Mouse (Mus musculus) frontal cortex, postnatal 36 days (tissue): ENCODE measurements around the gene Ipo13.

ENCODE experiments used
- DNase-seq, 2 experiments: peaks; one replicate each; pipeline ENCODE4 v3.0.0; 2022; ENCODE audit warnings: low spot score in 2 of 2

Ipo13 gene

DNA sequence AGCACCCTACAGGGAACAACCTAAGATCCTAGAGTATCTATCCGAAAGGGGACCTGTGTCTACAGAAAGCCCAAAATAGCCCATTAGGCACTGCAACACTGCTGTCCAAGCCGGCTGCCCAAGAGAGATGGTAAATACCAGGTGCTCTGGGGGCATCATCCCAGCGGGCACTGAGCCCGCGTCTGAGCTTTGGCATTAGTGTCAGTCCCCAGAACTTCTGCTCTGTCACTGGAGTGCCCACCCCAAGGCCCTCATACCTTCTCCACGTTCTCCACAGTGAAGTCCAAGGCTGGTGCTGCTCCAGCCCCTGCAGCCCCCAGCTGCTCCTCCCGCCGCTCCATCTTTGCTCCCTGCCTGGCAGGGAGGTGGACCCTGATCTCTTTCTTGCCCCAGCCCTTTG, 768 bp downstream of the Ipo13 start:
- DNase-seq, result no peak

DNA sequence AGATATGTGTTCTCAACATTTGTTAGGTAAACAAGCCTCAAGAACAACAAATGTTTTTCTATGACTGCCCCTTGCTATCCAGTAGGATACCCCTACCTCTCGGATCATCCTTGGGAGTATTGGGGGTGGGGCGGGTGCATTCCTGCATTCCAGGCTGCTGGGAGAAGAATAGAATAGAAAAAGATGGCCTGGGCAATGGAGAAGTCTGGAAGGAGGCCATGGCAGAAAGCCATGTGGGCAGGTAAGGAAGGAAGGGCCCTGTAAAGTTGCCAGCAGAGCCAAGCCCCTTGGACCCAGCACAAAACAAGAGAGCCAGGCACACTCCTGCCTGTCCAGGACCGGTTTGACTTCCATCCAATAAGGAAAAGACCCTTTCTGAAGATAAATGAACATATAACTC, 1.4 kb downstream of the Ipo13 start:
- DNase-seq, result no peak

DNA sequence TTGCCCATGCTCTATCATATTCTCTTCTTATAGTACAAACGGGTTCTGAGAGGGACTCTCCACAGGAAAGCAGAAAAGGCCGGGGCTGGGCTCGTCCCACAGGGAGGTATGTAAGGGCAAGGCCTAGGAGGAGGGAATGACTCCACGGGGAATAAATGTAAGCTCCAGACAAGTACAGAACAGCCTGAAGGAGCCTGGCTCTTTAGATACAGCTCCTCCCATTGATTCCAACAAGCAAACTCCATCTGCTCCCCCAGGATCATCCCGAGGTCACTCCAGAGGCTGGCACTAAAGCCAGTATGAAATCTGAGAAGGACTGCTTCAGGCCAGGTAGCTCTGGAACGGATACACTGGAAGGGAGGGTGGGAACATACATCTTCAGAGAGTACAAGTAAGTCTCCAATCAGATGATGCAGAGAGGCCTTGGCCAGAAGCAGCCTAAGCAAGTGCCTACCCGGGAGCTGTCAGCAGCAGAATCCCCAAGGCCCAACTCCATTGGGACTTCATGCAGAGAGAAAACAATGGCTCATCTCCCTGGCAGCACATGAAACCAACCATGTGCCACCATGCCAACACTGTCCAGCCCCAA, 2.0 kb downstream of the Ipo13 start:
- no peak for DNase-seq

DNA sequence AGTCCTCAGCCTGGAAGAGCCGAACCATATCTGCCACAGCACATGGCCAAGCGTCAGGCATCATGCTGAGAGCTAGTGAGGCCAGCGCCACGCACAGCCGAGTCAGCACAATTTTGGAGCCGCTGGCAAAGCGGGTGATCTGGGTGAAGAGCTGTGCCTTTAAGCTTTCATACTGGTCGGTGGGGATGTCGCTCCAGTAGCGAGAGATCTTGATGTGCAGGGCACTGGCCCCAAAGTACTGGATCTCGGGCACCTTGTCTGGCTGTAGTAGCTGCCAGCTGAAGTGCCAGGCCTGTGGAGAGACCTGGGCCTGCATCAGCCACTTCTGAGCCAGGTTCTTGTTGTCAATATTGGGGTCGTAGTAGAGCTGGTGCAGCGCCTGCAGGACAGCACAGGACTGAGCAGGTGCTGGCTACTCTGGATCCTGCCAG, 2.7 kb downstream of the Ipo13 start:
- DNase-seq, result no peak

DNA sequence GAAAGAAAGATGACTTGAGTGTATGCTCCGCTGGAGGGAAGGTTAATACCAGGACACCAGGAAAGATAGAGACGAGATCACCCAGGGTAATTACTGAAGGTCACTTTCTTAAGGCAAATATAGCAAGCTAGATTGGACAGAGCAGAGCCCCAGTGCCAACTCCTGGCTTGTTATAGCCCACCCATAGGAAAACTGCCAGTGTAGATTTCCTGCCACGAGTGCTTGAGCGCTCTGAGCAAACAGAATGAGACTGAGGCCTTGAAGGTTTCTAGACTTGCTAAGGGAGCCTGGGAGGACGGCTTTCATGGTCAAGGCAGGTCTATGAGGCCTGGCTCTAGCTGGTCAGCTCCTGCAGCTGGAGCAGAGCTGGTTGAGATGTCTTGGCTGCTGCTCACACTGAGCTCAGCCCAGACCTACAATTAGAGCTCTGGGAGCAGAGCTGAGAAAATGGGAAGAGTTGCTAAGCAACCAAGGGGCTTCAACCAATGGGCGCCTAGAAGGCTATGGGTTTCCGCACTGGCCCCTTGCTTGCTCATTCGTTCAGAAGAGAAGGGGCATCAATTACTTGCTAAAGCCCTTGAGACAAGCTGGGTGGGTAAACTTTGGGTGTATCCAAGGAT, 5.9 kb downstream of the Ipo13 start:
- peak in 1 of 2 experiments; percentile 52 for DNase-seq

DNA sequence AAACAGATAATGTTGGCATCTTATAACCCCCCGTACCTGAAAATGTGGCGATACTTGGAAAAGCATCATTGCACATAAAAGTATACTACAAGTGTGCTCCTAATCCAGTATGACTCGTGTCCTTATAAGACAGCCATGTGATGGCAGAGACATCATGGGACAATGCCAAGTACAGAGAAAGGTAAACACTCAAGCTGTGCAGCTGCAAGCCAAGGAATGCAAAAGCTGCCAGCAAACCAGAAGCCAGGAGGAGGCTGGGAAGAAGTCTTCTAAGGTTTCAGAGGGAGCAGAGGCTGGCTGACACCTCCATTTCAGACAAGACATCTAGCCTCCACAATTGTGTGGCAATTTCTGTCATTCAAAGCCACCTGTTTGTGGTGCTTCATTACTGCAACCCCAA, 8.6 kb downstream of the Ipo13 start:
- no peak for DNase-seq

DNA sequence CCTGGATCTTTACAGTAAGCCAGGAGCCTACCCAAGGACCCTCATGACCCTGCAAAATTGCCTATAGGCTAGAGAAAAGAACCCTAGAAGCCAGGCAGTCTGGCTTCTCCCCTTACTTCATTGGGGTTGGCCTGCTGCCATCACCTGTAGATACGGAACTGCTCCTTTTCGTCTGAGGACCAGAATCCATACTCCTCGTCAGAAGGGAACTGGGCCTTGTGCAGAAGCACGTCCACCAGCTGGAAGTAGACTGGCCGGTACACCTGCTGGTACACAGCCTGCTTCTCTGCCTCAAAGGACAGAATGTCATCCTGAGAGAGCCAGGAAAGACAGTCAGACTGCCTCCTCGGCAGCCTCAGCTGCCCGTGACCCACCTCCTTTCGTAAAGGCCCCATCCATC, 10.0 kb downstream of the Ipo13 start:
- DNase-seq, result no peak

DNA sequence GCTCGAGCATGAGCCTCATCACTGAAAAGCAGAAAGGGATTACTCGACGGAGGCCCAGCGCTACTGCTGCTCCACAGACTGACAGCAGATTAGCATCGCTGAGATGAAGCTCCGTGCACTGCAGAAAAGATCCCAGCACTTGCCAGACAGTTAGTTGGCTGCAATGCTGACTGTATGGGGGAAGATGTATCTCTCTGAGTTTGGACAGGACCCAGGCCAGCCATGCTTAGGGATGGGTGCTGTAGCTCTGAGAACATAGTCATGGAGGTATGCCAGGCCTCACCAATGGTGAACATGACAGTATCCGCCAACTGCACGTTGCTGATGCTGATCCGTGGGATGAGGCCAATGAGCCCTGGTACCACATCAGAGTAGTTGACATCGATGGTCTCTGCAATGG, 10.7 kb downstream of the Ipo13 start:
- DNase-seq, result peak in 1 of 2 experiments; percentile 68

DNA sequence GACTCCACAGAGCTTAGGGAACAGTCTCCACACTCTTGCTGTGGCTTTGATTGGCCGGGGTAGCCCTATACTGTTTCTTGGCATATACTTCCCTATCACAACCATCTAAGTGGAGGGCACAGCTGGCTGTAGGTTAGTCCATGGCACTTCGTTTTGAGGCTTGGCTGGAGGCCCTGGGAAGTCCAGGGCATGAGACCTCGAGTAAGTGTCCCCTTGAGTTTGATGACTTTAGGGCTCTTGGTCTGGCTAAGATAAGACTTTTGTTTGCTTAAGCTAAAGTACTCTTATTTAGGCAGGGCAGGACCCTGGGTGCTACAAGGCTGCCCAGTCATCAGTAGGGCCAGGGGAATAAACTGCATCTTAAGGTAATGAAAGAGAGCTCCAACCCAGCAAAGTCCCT, 16.7 kb downstream of the Ipo13 start:
- DNase-seq, result no peak

DNA sequence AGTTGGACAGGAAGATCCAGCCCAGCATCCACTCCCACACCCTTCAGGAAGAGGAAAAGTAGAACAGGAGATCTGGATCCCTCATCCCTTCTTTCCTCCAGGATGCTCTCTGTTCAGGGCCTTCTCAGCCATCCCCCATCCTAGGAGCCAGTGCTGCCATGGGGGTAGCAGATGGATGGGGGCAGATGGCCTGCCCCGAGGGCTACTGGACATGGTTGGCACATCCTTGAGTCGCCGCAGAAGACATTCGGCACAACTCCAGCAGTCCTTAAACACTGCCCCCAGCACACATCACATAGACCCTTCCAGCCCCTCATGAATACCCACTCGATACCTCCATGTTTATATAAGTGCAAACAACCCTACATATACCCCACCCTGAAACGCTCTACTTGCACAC, 18.8 kb downstream of the Ipo13 start:
- no peak for DNase-seq

DNA sequence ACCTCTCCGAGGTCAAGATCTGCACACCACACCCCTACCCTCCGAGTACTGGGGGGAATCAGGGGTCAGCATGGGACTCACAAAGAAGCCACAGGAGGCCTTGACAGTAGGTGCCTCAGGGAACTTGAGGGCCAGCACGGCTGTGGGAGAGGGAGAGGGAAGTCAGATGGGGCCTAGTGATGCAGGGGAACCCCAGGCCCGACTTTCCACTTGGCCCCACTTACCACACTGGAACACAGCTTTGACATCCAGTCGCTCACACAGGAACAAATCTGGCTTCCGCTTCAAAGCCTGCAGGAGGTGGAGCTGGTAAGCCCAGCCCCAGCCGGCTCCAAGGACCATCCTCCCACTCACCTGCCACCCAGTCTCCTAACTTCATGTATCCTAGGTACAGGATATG, 19.5 kb downstream of the Ipo13 start:
- no peak for DNase-seq

DNA sequence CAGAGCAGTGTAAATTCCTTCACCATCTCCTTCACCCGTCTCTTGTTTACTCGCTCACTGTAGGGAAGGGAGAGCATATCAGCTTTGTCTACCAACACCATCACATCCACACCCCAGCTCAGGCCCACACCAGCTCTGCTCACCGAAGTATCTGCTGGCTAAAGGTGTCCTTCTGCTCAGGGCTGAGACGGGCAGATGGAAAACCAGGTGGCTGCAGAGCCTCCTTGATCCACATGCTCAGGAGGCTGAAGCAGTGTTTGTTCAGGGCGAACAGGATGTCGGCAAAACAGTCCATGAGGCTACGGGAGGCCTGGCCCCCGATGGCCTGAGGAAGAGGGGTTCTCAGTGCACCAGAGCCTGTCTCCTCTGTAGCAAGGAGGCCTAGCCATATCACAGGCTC, 20.2 kb downstream of the Ipo13 start:
- no peak for DNase-seq

DNA sequence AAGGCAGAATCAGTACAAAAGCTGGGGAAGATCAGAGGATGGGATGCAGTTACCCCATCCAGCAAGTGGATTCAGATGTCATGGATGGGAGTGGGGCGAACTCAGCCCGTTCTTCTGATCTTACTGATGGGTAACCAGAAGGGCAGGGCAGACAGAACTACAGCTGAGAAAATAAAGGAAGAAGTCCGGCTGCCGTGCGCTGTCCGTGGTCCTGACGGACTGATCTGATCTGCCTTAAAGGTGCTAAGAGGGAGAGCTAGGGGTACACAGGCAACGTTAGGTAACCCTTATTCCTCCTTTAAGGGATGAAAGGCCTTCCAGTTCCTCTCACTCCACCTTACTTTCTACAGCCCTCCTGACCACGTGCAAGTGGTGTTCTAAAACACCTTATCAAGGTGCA, 21.4 kb downstream of the Ipo13 start:
- DNase-seq, result no peak

DNA sequence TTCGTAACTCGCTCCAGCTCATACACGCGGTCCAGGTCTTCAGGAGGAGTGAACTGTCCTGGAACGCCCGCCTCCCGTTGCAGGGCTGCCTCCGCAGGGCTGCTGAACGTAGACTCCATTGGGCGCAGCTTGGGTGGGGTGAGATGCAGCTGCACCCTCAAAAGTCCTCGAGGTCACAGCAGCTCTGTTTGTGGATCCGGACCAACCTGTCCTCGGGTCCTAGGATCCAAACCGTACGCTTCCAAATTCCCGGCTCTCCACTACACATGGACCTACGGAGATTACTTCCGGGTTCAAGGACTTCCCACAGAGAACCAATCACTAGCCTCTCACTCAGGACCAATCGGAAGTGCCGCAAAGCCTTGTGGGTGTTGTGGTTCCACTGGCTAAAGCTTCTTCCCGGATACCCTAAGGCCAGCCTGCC, 23.0 kb downstream of the Ipo13 start, which contains the start of gene Dph2:
Gene Dph2 (minus strand): TSS at position 295 of the 424 bp plus-strand sequence.
- peak; percentile 80 to 85 for DNase-seq

DNA sequence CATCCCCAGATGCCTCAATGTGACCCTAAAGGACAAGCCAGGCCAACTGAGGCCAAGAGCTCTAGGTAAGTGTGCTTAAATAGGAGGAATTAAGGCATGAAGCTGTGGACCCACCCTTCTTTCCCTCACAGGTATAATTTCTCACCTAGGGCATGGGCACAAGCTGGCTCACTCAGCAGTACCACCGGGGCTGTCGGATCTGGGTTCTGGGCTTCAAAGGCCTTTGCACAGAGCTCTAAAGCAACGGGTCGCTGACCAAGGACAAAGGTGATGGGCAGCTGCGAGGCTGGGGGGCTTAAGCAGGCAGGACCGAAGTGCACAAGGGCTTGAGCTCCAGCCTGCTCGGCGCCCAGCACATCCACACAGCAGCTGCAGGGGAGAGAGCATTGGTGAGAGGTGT, 24.0 kb downstream of the Ipo13 start:
- no peak for DNase-seq

DNA sequence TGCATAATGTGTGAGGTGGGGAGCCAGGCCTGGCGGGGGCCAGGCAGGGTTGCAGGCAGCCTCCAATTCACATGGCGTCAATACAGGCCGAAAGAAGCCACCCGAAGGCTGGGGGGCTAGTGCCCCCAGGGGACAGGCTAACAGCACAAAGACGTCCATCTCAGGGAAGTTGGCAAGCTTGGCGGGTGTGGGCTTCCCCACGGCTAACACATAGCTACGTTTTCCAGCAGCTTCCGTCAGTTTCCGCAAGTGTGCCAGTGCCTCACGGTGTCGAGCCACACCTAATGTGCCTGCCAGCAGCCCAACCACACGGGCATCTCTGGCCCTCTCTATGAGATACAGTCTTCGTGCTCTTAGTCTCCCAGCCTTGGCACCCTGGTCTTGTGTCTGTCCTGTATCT, 24.8 kb downstream of the Ipo13 start:
- no peak for DNase-seq

DNA sequence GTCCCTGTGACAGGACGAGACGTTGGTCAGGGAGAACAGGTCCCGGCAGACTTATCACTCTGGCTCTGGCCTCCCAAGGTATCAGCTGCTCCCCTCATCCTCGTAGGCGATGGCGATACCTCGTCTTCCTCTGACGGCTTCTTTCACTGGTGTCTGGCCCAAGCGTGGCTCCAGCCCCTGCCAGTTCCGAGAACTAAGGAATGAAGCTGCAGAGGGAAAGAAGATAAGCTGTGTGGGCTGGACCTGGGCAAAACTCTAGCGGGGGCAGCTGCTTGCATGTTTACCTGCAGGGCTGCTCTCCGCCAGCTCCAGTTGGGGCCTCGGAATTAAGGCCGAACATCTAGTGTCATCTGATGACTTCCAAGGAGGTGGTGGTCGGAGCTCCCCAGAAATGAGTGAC, 25.3 kb downstream of the Ipo13 start:
- no peak for DNase-seq

DNA sequence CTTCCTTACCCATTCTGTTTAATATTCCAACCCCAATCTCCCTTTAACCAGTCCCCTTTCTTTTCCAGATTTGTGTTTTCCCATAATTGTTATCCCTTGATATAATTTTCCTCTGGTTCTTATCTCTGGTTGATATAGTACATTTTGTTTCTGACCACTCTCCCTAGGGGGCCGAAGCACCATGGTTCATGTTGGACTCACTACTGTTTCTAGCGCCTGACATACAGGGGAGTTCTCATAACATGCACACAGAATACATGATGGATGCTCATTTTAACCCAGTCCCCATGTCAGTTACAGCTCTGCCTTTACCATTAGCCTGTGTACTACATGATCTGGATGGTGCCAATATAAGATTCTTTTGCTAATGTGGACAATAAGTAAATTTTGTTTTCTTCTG, 26.9 kb downstream of the Ipo13 start:
- no peak for DNase-seq

DNA sequence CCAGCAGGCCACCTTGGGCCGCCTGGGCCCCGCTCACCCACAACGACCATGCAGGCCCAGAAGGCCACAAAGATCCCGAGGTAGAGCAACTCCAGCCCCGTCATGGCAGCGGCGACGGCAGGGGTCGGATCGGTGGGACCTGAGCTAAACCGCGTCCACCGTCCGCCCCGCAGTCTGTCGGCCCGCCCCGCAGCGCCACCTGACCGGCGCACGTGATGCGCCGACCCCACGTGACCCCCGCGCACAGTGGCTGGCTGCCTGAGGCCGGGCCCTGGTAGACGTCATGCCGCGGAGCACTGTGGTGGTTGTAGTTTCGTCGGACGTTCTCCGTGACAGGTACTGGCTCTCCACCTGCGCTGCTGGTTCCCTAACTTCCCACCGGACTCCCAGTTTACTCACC, 27.7 kb downstream of the Ipo13 start, which contains the start of gene Atp6v0b:
Gene Atp6v0b (minus strand): TSS at position 201 of the 400 bp plus-strand sequence.
- peak; percentile 95 to 96 for DNase-seq

DNA sequence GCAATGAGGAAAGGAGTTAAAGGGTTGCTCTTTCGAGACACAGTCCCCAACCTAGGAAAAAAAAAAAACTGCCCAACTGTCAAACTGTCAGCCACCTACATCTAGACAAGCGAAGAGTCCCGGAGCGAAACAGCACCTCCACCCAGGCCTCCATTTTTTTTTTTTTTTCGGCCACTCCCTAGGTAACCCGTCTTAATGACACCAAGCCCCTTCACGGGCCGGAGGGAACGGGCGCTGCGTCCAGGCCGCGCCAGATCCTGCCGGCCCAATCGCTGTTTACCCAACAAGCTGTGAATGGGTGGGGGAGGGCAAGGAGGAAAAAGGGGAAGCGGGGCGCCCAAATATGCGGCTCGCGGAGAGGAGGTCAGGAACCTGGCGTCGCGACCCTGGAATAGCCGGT, 28.2 kb downstream of the Ipo13 start:
- DNase-seq, result no peak

DNA sequence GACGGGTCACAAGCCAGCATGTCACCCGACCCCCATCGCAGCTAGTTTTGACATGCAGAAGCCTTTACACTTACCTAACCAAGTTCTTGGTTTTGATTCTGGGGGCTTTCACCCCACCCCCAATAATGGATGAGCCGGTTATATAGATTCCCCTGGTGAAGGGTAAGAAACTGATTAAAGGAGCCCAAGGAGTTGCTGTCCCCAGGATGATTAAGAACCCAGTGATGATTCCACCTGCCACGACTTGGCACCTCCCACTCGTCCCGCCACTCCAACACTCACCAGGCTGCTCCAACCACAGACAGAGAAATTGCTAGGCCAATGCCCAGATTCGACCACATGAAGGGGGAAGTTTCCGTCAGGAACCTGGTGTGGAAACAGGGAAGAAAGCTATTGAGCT, 28.8 kb downstream of the Ipo13 start:
- DNase-seq, result no peak

DNA sequence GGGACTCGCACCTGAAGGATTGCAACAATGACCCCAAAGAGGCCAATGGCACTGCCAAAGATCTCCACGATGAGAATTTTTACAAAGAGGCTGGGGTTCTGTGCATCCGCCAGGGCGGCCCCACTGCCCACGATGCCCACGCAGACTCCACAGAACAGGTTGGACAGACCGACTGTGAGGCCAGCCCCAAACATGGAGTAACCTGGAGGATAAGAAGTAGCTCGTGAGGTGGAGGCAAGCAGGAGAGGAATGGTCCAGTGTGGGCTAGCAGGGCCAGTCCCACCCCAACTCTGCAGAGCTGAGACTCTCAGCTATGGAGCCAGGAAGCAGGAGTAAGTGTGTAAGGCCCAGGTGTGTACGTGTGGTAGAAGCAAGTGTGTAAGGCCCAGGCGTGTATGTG, 29.7 kb downstream of the Ipo13 start:
- no peak for DNase-seq

DNA sequence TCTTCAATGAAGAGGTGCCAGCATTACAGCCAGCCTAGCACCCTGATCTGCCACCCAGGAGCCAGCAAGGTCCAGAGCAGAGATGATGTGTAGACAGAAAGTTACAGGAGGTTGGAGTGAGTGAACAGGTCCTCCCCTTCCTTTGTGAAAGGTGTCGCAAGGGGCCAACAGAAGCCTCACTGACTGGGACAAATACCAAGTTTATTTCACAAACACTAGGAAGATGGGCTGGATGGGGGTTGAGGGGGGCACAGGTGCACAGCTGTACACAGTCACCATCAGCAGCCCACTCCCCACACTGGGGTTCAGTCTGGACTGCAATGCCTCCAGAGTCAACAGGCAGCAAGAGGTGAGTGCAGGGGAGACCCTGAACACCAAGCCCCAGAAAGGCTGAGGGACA, 30.7 kb downstream of the Ipo13 start:
- no peak for DNase-seq
